Comparison of ENCODE assay signal across 10 mouse cellular contexts in the genomic region with DNA sequence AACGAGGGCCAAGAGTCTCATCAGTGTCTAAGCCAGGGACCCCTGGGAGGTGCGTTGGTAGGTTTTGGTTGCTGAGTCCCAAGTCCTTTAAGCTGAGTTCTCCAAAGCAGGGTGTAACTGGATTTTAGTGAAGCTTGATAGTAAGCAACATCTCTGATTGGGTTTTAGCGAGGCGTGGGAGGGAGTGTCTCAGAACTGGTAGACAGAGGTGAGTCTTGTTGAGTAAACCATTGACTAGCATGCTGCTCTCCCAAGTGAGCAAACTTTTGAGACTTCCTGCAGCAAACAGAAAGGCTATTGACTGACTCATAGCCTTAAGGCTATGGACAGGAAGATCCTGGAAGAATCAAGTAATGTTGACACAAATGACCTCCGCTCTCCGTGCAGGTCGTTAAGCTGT.
A peak's percentile ranks its signal among the peaks of the same experiment; 100 is the strongest.
DNase-seq lines count a peak whose midpoint lies in the region; ATAC-seq lines count a peak whose summit lies in the region.
"Had no signal": no experiment of that assay in that cellular context is flagged by ENCODE, and none has a peak within 500 bp of the region (broad histone marks: within the 10 kb centered on the region; RNA-seq: fewer than 3 reads in every experiment).

No protein-coding gene starts in this region.

- H3K36me3 ChIP-seq in liver, embryonic 11.5 days (ENCODE audit: control insufficient read depth, insufficient read depth, low read length) = no peaks in the 10 kb centered on the region

- WGBS in liver, embryonic 11.5 days = 58% methylated on average over 7 of the region's 7 CpGs

- H3K4me1 ChIP-seq in liver, embryonic 11.5 days (replicated peaks; ENCODE audit: control insufficient read depth, insufficient read depth, low read length) = peaks cover 13% of the 10 kb centered on the region

- no peak overlapping the region for H3K9ac ChIP-seq in liver, embryonic 11.5 days (ENCODE audit: low read depth, low read length)

- H3K27ac ChIP-seq in liver, embryonic 11.5 days (ENCODE audit: low read depth, low read length) = no peak overlapping the region
- H3K27ac ChIP-seq: hindbrain, postnatal 0 days had no signal

- peak; percentile 70 for DNase-seq in heart, adult 11 months
- no peak for DNase-seq in heart, postnatal 4 days
- peak; percentile 19 for DNase-seq in NIH3T3 (ENCODE audit: low read depth)
- peak; percentile 87 for DNase-seq in kidney, adult 11 months
- DNase-seq in liver, embryonic 11.5 days (ENCODE audit: low spot score) = no peak
- no peak for DNase-seq in layer of hippocampus, adult 9-11 months
- DNase-seq in layer of hippocampus, postnatal 14 days (ENCODE audit: low spot score in 2 of 2) = no peak
- no peak for DNase-seq in spleen, postnatal 36 days (ENCODE audit: low spot score in 2 of 2)

- no peaks in the 10 kb centered on the region for H3K9me3 ChIP-seq in liver, embryonic 11.5 days (ENCODE audit: control insufficient read depth, low read length)

- H3K27me3 ChIP-seq in liver, embryonic 11.5 days (replicated peaks; ENCODE audit: control insufficient read depth, insufficient read depth, low read length) = no peaks in the 10 kb centered on the region

- no peak overlapping the region for H3K4me3 ChIP-seq in liver, embryonic 11.5 days (ENCODE audit: low read depth, low read length)

- no peak for ATAC-seq in liver, embryonic 11.5 days (replicated peaks; ENCODE audit: low FRiP score)
- ATAC-seq: forebrain, embryonic 14.5 days; hindbrain, postnatal 0 days had no signal

- H3K4me2 ChIP-seq in liver, embryonic 11.5 days = peak overlapping the region; percentile 10; the same call in 1 of the 2 replicates

Comparison
In these comparisons a context has a peak if more than half of its experiments do, and no peak if none do; other contexts are left out.
1. DNase-seq: peak in heart, adult 11 months (single experiment), NIH3T3 (single experiment) and kidney, adult 11 months (single experiment); none in heart, postnatal 4 days (single experiment), liver, embryonic 11.5 days (single experiment), layer of hippocampus, adult 9-11 months (single experiment), layer of hippocampus, postnatal 14 days (0 of 2) and spleen, postnatal 36 days (0 of 2).